Mouse (Mus musculus) lung, postnatal 0 days (tissue): ENCODE measurements around the gene Fam71e2.

Source experiments
- CTCF ChIP-seq: IDR thresholded peaks from 2 replicates; pipeline ENCODE4 v1.5.1; 2016; ENCODE audit warnings: antibody characterized with exemption, mild to moderate bottlenecking
- EP300 ChIP-seq: IDR thresholded peaks from 2 replicates; pipeline ENCODE4 v1.6.1; 2016; ENCODE audit warnings: antibody characterized with exemption, mild to moderate bottlenecking, control low read depth

GRCm38 (mm10) chr7:4794631-4795168 lies 23.6 kb upstream of the Fam71e2 start:
- TF ChIP-seq CTCF: no peak
- TF ChIP-seq EP300: no peak
